Mouse (Mus musculus) embryonic fibroblast, embryonic 13.5 days (primary cell): ENCODE measurements at regions not wholly inside any gene's neighbourhood (a gene's known extent, or its start where the extent isn't known, plus 50 kb on each side); places are given as distances from the start of the nearest gene placed in this dataset.

ENCODE experiments used
- CTCF ChIP-seq: IDR thresholded peaks from 2 replicates; pipeline ENCODE4 v1.5.1; 2011; ENCODE audit warnings: mild to moderate bottlenecking, control low read depth, low read length, moderate library complexity, borderline replicate concordance; ENCODE audit not compliant: insufficient read depth
- POLR2A ChIP-seq: IDR thresholded peaks from 2 replicates; pipeline ENCODE4 v1.6.1; 2011; ENCODE audit warnings: low read depth, mild to moderate bottlenecking, control low read depth, low read length, moderate library complexity

DNA sequence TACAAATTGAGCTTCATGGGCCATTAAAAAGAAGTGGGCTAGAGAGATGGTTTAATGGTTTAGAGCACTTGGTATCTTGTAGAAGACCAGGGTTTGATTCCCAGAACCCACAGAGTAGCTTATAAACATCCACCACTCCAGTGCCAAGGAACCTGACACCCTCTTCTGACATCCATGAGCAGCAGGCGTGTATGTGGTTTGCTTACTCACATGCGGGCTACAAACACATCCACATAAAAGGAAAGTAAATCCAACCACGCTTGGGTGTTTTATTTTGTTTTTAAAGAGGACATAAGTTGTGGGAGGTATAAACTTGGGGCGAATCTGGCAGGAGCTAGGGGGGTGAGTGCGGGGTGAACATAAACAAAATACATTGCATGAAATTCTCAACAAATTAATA lies 66.8 kb downstream of the Hand2 start:
- TF ChIP-seq CTCF (no peak), POLR2A (no peak)
